Mouse (Mus musculus) bone marrow, adult 2 months (tissue): Measurements from ENCODE around the gene Fgfr1op.

Experiments
- CTCF ChIP-seq: fragments of 200-500 bp; IDR thresholded peaks from 2 replicates; pipeline ENCODE4 v1.5.1; 2011; ENCODE audit warnings: low read length, control low read depth; ENCODE audit not compliant: control insufficient read depth, insufficient read depth
- POLR2A ChIP-seq: fragments of 200-500 bp; IDR thresholded peaks from 2 replicates; pipeline ENCODE4 v1.6.1; 2011; ENCODE audit warnings: low read depth, mild to moderate bottlenecking, control low read depth, low read length, borderline replicate concordance; ENCODE audit not compliant: control insufficient read depth

GRCm38 (mm10) chr17:8225746-8226145, 60.4 kb downstream of the Fgfr1op start:
- TF ChIP-seq CTCF (no peak), POLR2A (no peak)
